Comparison of ENCODE assay signal across 19 mouse cellular contexts in the genomic region with DNA sequence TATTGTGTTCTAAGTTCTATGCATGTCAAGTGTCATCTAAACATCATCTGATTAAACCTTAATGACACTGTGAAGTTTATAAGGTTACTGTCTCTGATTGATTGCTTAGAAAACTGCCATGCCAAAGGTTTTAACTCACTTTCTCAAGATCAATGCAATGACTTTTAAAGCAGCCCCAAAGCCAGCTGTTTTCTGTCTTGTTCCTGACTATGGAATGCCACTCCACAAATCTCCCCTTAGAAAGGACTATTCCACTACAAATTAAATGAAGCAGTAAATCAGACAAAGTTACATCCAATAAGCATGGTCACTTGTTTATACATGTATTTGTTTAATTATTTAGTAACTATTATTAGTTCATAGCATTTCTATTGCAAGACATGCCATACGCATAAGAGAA.
"Had no signal": no experiment of that assay in that cellular context is flagged by ENCODE, and none has a peak within 500 bp of the region (broad histone marks: within the 10 kb centered on the region; RNA-seq: fewer than 3 reads in every experiment).

No protein-coding gene starts in this region.

- H3K4me2 ChIP-seq: liver, embryonic 13.5 days; midbrain, embryonic 13.5 days; neural tube, embryonic 13.5 days; stomach, embryonic 15.5 days had no signal

- H3K27ac ChIP-seq: hindbrain, postnatal 0 days; left cerebral cortex, adult 2 months; liver, embryonic 13.5 days; midbrain, embryonic 10.5 days; midbrain, embryonic 13.5 days; neural tube, embryonic 13.5 days; stomach, embryonic 15.5 days had no signal

- ATAC-seq: hindbrain, postnatal 0 days; inflammation-experienced regulatory T-cells, adult 6 months; intestine, embryonic 16.5 days; lung, postnatal 0 days; midbrain, embryonic 13.5 days; midbrain, embryonic 16.5 days had no signal

- DNase-seq: layer of hippocampus, postnatal 36 days; liver, embryonic 13.5 days; lung, adult 2 months; retina, postnatal 1 day; right cerebral cortex, postnatal 25 days; spleen, adult 18-20 months; thymus, postnatal 25 days had no signal

- H3K9me3 ChIP-seq: liver, embryonic 13.5 days; megakaryocyte, embryonic 14.5 days; midbrain, embryonic 10.5 days; midbrain, embryonic 13.5 days; neural tube, embryonic 13.5 days; stomach, embryonic 15.5 days had no signal

- H3K4me1 ChIP-seq: liver, embryonic 13.5 days; megakaryocyte, embryonic 14.5 days; midbrain, embryonic 10.5 days; midbrain, embryonic 13.5 days; neural tube, embryonic 13.5 days; stomach, embryonic 15.5 days had no signal

- H3K4me3 ChIP-seq: left cerebral cortex, adult 2 months; liver, embryonic 13.5 days; megakaryocyte, embryonic 14.5 days; midbrain, embryonic 10.5 days; midbrain, embryonic 13.5 days; myocyte; neural tube, embryonic 13.5 days; stomach, embryonic 15.5 days had no signal

- H3K9ac ChIP-seq: liver, embryonic 13.5 days; midbrain, embryonic 13.5 days; neural tube, embryonic 13.5 days; stomach, embryonic 15.5 days had no signal

- H3K36me3 ChIP-seq: liver, embryonic 13.5 days; midbrain, embryonic 10.5 days; midbrain, embryonic 13.5 days; neural tube, embryonic 13.5 days; stomach, embryonic 15.5 days had no signal

- H3K27me3 ChIP-seq: liver, embryonic 13.5 days; megakaryocyte, embryonic 14.5 days; midbrain, embryonic 13.5 days; neural tube, embryonic 13.5 days; stomach, embryonic 15.5 days had no signal
